Mouse (Mus musculus): ENCODE measurements around the gene Tspan14. TPM values are rescaled to one million over a fixed set of nuclear protein-coding genes. Genes with fewer than 3 reads are reported as not detected.

The Tspan14 gene
- polyA plus RNA-seq, 1 experiment from 2014 or later = 78.5 TPM

DNA sequence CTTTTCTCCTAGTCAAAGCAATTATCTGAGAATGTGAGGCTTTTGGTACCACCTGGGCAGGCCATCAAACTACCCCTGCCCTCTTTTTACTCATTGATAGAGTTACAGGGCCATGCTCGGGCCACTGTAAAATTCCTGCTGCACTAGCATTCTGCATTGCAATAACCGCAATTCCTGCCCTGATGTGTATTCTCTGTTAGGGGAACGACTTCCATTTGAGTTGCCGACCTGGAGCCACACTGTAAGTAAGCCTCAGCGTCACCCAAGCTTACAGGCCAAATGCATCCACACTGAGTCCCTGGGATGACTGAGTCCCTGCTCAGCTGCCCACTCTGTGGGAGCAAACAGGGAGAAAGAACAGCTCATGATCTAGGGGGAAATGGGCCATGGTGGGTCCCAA is 35.0 kb upstream of the Tspan14 start:
- ATAC-seq (ENCODE audit: low read depth) = no peak

DNA sequence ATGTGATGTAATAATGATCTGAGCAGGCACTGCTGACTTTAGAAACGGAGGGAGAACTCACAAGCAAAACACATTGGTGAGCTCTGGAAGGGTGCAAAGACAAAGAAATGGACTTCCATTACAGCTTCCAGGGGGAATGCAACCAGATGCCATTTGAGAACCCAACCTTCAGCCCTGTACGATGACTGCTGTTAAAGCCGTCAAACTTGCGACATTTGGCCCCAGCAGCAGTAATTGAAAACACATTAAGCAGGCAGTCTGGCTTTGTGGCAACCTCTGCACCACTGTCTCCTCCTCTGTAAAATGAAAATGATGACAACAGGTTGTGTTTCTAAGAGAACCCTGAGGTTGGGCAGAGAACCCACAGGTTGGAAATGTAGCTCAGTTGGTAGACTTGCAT is 34.2 kb upstream of the Tspan14 start:
- ATAC-seq (ENCODE audit: low read depth) = no peak
- Histone ChIP-seq H3K9ac (no peak overlapping the region), H3K9me3 (no peaks in the 10 kb centered on the region), H3K4me2 (no peak overlapping the region), H3K27ac (replicated peaks) (no peak overlapping the region), H3K27me3 (no peaks in the 10 kb centered on the region), H3K36me3 (peaks cover 47% of the 10 kb centered on the region), H3K4me3 (no peak overlapping the region), H3K4me1 (replicated peaks) (peaks cover 16% of the 10 kb centered on the region)
- 76% methylated on average over 4 of the region's 4 CpGs for WGBS

More for the DNA sequence above, 35.0 kb upstream of the Tspan14 start:
- 81% methylated on average over 5 of the region's 5 CpGs for WGBS
- peaks cover 42% of the 10 kb centered on the region for H3K36me3 ChIP-seq
- no peak overlapping the region for H3K9ac ChIP-seq
- H3K4me3 ChIP-seq = no peak overlapping the region
- H3K9me3 ChIP-seq = no peaks in the 10 kb centered on the region
- H3K27ac ChIP-seq (replicated peaks) = no peak overlapping the region
- H3K27me3 ChIP-seq = no peaks in the 10 kb centered on the region
- no peak overlapping the region for H3K4me2 ChIP-seq
- peaks cover 16% of the 10 kb centered on the region for H3K4me1 ChIP-seq (replicated peaks)

DNA sequence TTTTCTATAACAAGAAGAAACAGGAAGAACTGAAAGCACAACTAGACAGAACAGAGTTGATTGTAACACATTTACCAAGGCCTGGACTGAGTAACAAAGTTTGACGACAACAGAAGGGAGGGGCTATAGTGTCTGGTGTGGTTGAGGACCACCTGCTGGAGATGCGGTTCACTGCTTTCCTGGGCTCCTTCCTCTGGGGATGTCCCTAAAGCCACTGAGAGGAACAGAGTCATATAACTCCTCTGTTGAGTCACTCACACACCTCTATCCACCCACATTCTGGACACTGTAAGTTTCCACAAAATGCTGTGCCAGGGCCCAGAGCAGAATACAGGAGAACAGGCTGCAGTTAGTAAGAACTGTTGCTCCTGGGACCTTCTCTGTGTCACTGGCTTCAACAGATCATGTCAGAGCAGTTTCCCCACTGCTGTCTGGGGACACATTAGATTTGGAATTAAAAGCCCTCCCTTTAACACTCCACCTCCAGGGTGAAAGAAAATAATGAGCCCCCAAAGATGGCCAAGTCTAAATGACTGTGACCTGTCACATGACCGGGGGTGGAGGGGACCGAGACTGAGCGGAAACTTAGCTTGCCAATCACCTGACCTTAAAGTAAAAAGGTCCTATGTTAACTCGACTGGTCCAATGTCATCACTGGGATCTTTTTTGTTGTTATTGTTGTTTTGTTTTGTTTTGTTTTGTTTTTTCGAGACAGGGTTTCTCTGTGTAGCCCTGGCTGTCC is 33.5 kb upstream of the Tspan14 start:
- no peak overlapping the region for H3K4me2 ChIP-seq
- no peaks in the 10 kb centered on the region for H3K9me3 ChIP-seq
- no peak overlapping the region for H3K9ac ChIP-seq
- ATAC-seq (ENCODE audit: low read depth) = no peak
- 86% methylated on average over 7 of the region's 7 CpGs for WGBS
- no peak overlapping the region for H3K27ac ChIP-seq (replicated peaks)
- H3K27me3 ChIP-seq = no peaks in the 10 kb centered on the region
- H3K4me1 ChIP-seq (replicated peaks) = peaks cover 16% of the 10 kb centered on the region
- peaks cover 54% of the 10 kb centered on the region for H3K36me3 ChIP-seq
- H3K4me3 ChIP-seq = no peak overlapping the region

DNA sequence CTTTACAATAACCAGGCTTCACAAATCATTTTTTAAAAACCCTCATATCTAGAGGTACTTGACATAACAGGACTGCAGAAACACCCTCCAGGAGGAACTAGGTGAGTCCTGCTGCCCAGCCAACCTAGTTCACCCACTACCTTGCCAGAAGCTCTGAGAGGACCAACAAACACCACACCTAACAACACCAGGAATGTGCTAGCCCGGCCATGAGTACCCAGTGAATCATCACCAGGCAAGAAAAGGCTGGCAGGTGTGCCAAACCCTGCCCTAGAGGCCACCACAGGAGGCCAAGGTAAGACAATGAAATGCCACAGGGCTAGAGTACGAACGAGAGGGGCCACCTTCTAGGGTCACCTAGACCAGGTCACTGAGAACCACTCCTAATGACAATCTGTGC is 29.6 kb upstream of the Tspan14 start:
- H3K9me3 ChIP-seq = no peaks in the 10 kb centered on the region
- WGBS = 78% methylated on average over 3 of the region's 3 CpGs
- no peak overlapping the region for H3K4me3 ChIP-seq
- H3K27me3 ChIP-seq = no peaks in the 10 kb centered on the region
- ATAC-seq (ENCODE audit: low read depth) = no peak
- no peaks in the 10 kb centered on the region for H3K4me1 ChIP-seq (replicated peaks)
- H3K4me2 ChIP-seq = no peak overlapping the region
- peaks cover 53% of the 10 kb centered on the region for H3K36me3 ChIP-seq
- H3K27ac ChIP-seq (replicated peaks) = no peak overlapping the region
- no peak overlapping the region for H3K9ac ChIP-seq

DNA sequence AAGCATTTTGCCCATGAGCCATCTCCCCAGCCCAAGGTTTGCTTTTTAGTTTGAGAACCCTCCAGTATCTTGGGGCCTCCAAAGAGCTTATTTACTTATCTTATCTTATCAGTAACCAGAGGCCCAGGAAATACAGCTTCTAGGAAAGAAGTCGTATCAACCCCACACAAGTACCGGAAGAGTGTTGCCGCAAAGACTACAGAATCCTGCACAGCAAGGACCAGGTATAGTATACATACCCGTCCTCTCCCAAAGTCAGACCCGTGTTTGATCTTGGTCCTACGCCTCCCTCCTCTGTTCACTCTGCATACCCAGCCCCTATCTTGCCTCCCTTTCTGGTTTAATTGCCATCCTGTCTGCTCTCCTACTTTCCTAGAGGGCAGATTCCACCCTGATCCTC is 25.9 kb upstream of the Tspan14 start:
- 94% methylated on average over 6 of the region's 6 CpGs for WGBS
- H3K9ac ChIP-seq = no peak overlapping the region
- no peaks in the 10 kb centered on the region for H3K9me3 ChIP-seq
- H3K36me3 ChIP-seq = peaks cover 30% of the 10 kb centered on the region
- H3K4me3 ChIP-seq = no peak overlapping the region
- H3K27me3 ChIP-seq = no peaks in the 10 kb centered on the region
- no peak overlapping the region for H3K4me2 ChIP-seq
- no peaks in the 10 kb centered on the region for H3K4me1 ChIP-seq (replicated peaks)
- ATAC-seq (ENCODE audit: low read depth) = no peak
- no peak overlapping the region for H3K27ac ChIP-seq (replicated peaks)

DNA sequence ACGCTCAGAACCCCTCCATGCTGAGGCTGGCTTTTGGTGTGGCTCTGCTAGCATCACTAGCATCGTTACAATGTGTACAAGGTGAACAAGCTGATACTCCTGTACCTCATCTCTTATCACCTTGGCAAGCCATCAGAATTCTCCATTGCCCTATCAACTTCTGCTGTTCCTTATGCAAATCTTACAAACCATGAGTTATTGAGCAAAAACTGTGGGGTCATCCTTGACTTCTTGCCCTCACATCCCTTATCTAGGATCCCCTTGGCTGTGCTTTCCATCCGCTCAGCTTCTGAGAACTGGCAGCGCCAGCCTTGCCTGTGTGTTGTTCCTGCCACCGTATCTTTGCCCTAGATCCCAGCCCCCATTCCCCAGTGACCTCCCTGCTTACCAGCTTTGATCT is 22.2 kb upstream of the Tspan14 start:
- Histone ChIP-seq H3K9me3 (no peaks in the 10 kb centered on the region), H3K4me3 (no peak overlapping the region), H3K4me2 (no peak overlapping the region), H3K9ac (no peak overlapping the region), H3K27me3 (no peaks in the 10 kb centered on the region), H3K27ac (replicated peaks) (no peak overlapping the region), H3K36me3 (0 out of 2 replicates have a peak, but pooled peaks cover 5% of the 10 kb centered on the region), H3K4me1 (replicated peaks) (no peaks in the 10 kb centered on the region)
- WGBS = 91% methylated on average over 5 of the region's 5 CpGs
- ATAC-seq (ENCODE audit: low read depth) = no peak

- Histone ChIP-seq H3K9me3 (no peaks in the 10 kb centered on the region), H3K9ac (no peak overlapping the region), H3K36me3 (no peaks in the 10 kb centered on the region), H3K27me3 (no peaks in the 10 kb centered on the region), H3K4me1 (replicated peaks) (no peaks in the 10 kb centered on the region), H3K4me2 (no peak overlapping the region), H3K27ac (replicated peaks) (no peak overlapping the region), H3K4me3 (no peak overlapping the region)
- WGBS = 79% methylated on average over 2 of the region's 2 CpGs
- no peak for ATAC-seq (ENCODE audit: low read depth)
These were observed 20.6 kb upstream of the Tspan14 start for GRCm38 (mm10) chr14:40987184-40987583.

GRCm38 (mm10) chr14:40985635-40986034 is 19.0 kb upstream of the Tspan14 start:
- no peaks in the 10 kb centered on the region for H3K9me3 ChIP-seq
- no peaks in the 10 kb centered on the region for H3K4me1 ChIP-seq (replicated peaks)
- no peak overlapping the region for H3K27ac ChIP-seq (replicated peaks)
- WGBS = 91% methylated on average over 4 of the region's 4 CpGs
- H3K4me3 ChIP-seq = no peak overlapping the region
- H3K27me3 ChIP-seq = no peaks in the 10 kb centered on the region
- no peak for ATAC-seq (ENCODE audit: low read depth)
- no peak overlapping the region for H3K4me2 ChIP-seq
- no peaks in the 10 kb centered on the region for H3K36me3 ChIP-seq
- no peak overlapping the region for H3K9ac ChIP-seq

- WGBS = 53% methylated on average over 1 of the region's 1 CpGs
- H3K4me1 ChIP-seq (replicated peaks) = no peaks in the 10 kb centered on the region
- H3K9ac ChIP-seq = no peak overlapping the region
- ATAC-seq (ENCODE audit: low read depth) = no peak; the same call in 1 of the 2 replicates
- H3K27me3 ChIP-seq = no peaks in the 10 kb centered on the region
- H3K4me2 ChIP-seq = no peak overlapping the region
- H3K36me3 ChIP-seq = no peaks in the 10 kb centered on the region
- no peak overlapping the region for H3K4me3 ChIP-seq
- no peaks in the 10 kb centered on the region for H3K9me3 ChIP-seq
- no peak overlapping the region for H3K27ac ChIP-seq (replicated peaks)
These were observed 13.1 kb upstream of the Tspan14 start for GRCm38 (mm10) chr14:40979723-40980122.

DNA sequence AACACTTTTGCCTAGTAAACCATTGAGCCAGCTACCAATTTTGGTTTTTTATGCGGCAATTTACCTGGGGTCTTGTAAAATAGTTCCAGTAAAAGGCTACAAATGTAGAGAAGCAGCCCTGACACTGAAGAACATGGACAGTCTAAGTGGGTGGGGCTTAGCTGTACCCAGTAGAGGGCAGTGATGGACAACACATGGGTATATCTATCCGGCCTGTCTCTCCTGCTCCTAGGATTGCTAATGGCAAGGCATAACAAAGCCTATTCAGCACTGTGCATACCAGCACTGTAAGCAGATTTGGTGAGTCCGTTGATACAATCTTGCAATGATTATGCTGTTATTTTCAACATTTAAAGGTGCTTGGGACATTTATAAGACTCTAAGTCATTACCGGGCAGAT is 12.4 kb upstream of the Tspan14 start:
- Histone ChIP-seq H3K36me3 (no peaks in the 10 kb centered on the region), H3K9ac (no peak overlapping the region), H3K4me1 (replicated peaks) (no peaks in the 10 kb centered on the region), H3K4me3 (no peak overlapping the region), H3K27me3 (no peaks in the 10 kb centered on the region), H3K9me3 (no peaks in the 10 kb centered on the region), H3K4me2 (no peak overlapping the region), H3K27ac (replicated peaks) (no peak overlapping the region)
- ATAC-seq (ENCODE audit: low read depth) = peak; percentile 74; the same call in 1 of the 2 replicates
- WGBS = 48% methylated on average over 4 of the region's 4 CpGs

DNA sequence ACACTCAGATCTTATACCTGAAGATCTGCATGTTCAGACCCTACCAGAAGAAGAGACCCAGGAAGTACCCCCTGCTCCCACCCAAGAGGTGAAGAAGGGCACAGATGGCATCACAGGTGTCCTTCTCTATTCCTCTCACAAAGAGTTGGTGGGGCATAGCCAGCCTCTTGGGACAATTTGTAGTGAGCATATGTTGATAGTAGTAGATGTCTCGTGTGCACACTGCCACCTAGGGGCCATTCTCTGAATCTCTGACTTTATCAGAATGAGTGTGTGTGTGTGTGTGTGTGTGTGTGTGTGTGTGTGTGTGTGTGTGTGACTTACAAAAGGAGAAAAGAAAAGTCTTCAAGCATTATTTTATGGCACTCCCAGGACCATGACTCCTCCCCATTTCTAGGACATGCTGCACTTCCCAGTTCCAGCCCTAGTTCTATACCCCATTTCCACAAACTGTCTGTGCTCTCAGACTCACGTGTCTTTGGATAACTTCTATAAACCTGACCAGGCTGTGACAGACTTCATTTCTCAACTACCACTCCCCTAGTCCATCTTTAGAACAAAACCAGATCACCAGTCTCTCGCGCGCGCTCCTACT is 8.6 kb upstream of the Tspan14 start:
- Histone ChIP-seq H3K27ac (replicated peaks) (no peak overlapping the region), H3K9ac (no peak overlapping the region), H3K4me1 (replicated peaks) (no peaks in the 10 kb centered on the region), H3K9me3 (no peaks in the 10 kb centered on the region), H3K27me3 (no peaks in the 10 kb centered on the region), H3K4me3 (no peak overlapping the region), H3K4me2 (no peak overlapping the region), H3K36me3 (no peaks in the 10 kb centered on the region)
- peak; percentile 73; the same call in 1 of the 2 replicates for ATAC-seq (ENCODE audit: low read depth)
- WGBS = 72% methylated on average over 6 of the region's 6 CpGs

GRCm38 (mm10) chr14:40968051-40968450 is 1.4 kb upstream of the Tspan14 start:
- Histone ChIP-seq H3K27me3 (no peaks in the 10 kb centered on the region), H3K4me1 (replicated peaks) (peaks cover 38% of the 10 kb centered on the region), H3K4me2 (peak overlapping the region; percentile 81), H3K36me3 (no peaks in the 10 kb centered on the region), H3K9ac (peak overlapping the region; percentile 74; the same call in 1 of the 2 replicates), H3K4me3 (peak overlapping the region; percentile 93; the same call in 1 of the 2 replicates), H3K9me3 (no peaks in the 10 kb centered on the region), H3K27ac (replicated peaks) (no peak overlapping the region)
- WGBS = 74% methylated on average over 2 of the region's 2 CpGs
- ATAC-seq (ENCODE audit: low read depth) = no peak

- peak; percentile 3; the same call in 1 of the 2 replicates for ATAC-seq (ENCODE audit: low read depth)
- H3K9me3 ChIP-seq = no peaks in the 10 kb centered on the region
- H3K27me3 ChIP-seq = no peaks in the 10 kb centered on the region
These were observed 942 bp upstream of the Tspan14 start for GRCm38 (mm10) chr14:40967598-40967900.

More at GRCm38 (mm10) chr14:40967598-40967900, 942 bp upstream of the Tspan14 start:
- Histone ChIP-seq H3K9ac (peak overlapping the region; percentile 74), H3K4me1 (replicated peaks) (peaks cover 43% of the 10 kb centered on the region), H3K4me2 (peak overlapping the region; percentile 81), H3K36me3 (no peaks in the 10 kb centered on the region), H3K27ac (replicated peaks) (peak overlapping the region; percentile 90), H3K4me3 (peak overlapping the region; percentile 93)
- WGBS = 3% methylated on average over 6 of the region's 6 CpGs
